Mouse (Mus musculus) heart, embryonic 13.5 days (tissue): Measurements from ENCODE around the gene Ezh1. TPM values are rescaled to one million over a fixed set of nuclear protein-coding genes. Genes with fewer than 3 reads are reported as not detected.
A peak's percentile ranks its signal among the peaks of the same experiment; 100 is the strongest.

Experiments
- ATAC-seq: fragments of 200-750 bp; cut with Nextera tagmentation; 2 replicates; pipeline ENCODE4 v1.8.0; 2017; ENCODE audit warnings: moderate TSS enrichment; ENCODE audit not compliant: insufficient number of reproducible peaks, low FRiP score, low TSS enrichment; ENCODE audit errors: extremely low read depth
- H3K27ac ChIP-seq: fragments of 300-500 bp; sonication (generic); replicated peaks from 2 replicates; pipeline ENCODE4 v1.5.1; 2015; ENCODE audit warnings: moderate library complexity, mild to moderate bottlenecking, inconsistent platforms
- H3K27me3 ChIP-seq: fragments of 300-500 bp; sonication (generic); replicated peaks from 2 replicates; pipeline ENCODE4 v1.6.1; 2015; ENCODE audit warnings: mild to moderate bottlenecking, inconsistent platforms
- H3K36me3 ChIP-seq: fragments of 300-500 bp; sonication (generic); 2 replicates; pipeline ENCODE4 v1.6.1; 2015; ENCODE audit warnings: mild to moderate bottlenecking, inconsistent platforms
- H3K4me1 ChIP-seq: fragments of 300-500 bp; sonication (generic); 2 replicates; pipeline ENCODE4 v1.6.1; 2015; ENCODE audit warnings: inconsistent platforms
- H3K4me2 ChIP-seq: fragments of 300-500 bp; sonication (generic); 2 replicates; pipeline ENCODE4 v1.6.1; 2015; ENCODE audit warnings: inconsistent platforms, mild to moderate bottlenecking, moderate library complexity
- H3K4me3 ChIP-seq: fragments of 300-500 bp; sonication (generic); 2 replicates; pipeline ENCODE4 v1.5.1; 2015; ENCODE audit warnings: moderate library complexity, mild to moderate bottlenecking, inconsistent platforms
- H3K9ac ChIP-seq: fragments of 300-500 bp; sonication (generic); 2 replicates; pipeline ENCODE4 v1.6.1; 2015; ENCODE audit warnings: inconsistent platforms, mild to moderate bottlenecking, moderate library complexity
- H3K9me3 ChIP-seq: fragments of 300-500 bp; sonication (generic); 2 replicates; pipeline ENCODE4 v1.6.1; 2016; ENCODE audit warnings: inconsistent platforms
- WGBS: fragments of 180-500 bp; shearing (Covaris S2); methylation state at CpG from one replicate; pipeline ENCODE4 v1.1.7; 2015; ENCODE audit warnings: mixed read lengths; 5-methylcytosine and 5-hydroxymethylcytosine counted together
- polyA plus RNA-seq: library from polyadenylated mRNA; unstranded; fragments of >200 nt; fragmentation: Nextera tagmentation; extraction: Ambion mirVana; gene quantifications from 2 replicates; pipeline ENCODE4 v1.2.1, GENCODE M21; 2015

Ezh1 gene
- polyA plus RNA-seq, 1 experiment from 2014 or later, result 11.7 TPM

GRCm38 (mm10) chr11:101196175-101196574 is 30.1 kb downstream of the Ezh1 start:
- H3K36me3 ChIP-seq, result peaks cover 82% of the 10 kb centered on the region
- 84% methylated on average over 8 of the region's 8 CpGs for WGBS

GRCm38 (mm10) chr11:101195571-101195970 is 30.7 kb downstream of the Ezh1 start:
- Histone ChIP-seq H3K4me3 (no peak overlapping the region), H3K4me2 (no peak overlapping the region), H3K36me3 (peaks cover 79% of the 10 kb centered on the region), H3K9ac (no peak overlapping the region), H3K4me1 (peaks cover 31% of the 10 kb centered on the region), H3K27ac (no peak overlapping the region), H3K27me3 (no peaks in the 10 kb centered on the region), H3K9me3 (no peaks in the 10 kb centered on the region)
- ATAC-seq, result no peak
- WGBS, result 83% methylated on average over 8 of the region's 8 CpGs

More at GRCm38 (mm10) chr11:101196175-101196574, 30.1 kb downstream of the Ezh1 start:
- no peak overlapping the region for H3K4me3 ChIP-seq
- H3K27me3 ChIP-seq, result no peaks in the 10 kb centered on the region
- no peak for ATAC-seq
- H3K9ac ChIP-seq, result no peak overlapping the region
- H3K9me3 ChIP-seq, result no peaks in the 10 kb centered on the region
- H3K27ac ChIP-seq, result no peak overlapping the region
- H3K4me1 ChIP-seq, result peaks cover 29% of the 10 kb centered on the region
- H3K4me2 ChIP-seq, result no peak overlapping the region

- Histone ChIP-seq H3K36me3 (peaks cover 75% of the 10 kb centered on the region), H3K4me1 (peaks cover 36% of the 10 kb centered on the region), H3K27ac (no peak overlapping the region), H3K9ac (no peak overlapping the region), H3K4me2 (no peak overlapping the region), H3K27me3 (no peaks in the 10 kb centered on the region), H3K4me3 (no peak overlapping the region), H3K9me3 (no peaks in the 10 kb centered on the region)
- no peak for ATAC-seq
- 81% methylated on average over 1 of the region's 1 CpGs for WGBS
These were observed 31.2 kb downstream of the Ezh1 start for GRCm38 (mm10) chr11:101195101-101195500.

- no peaks in the 10 kb centered on the region for H3K27me3 ChIP-seq
- H3K9me3 ChIP-seq, result no peaks in the 10 kb centered on the region
- 79% methylated on average over 6 of the region's 6 CpGs for WGBS
- no peak overlapping the region for H3K4me3 ChIP-seq
- no peak for ATAC-seq
- 0 out of 2 replicates have a peak overlapping the region, but pooled peaks have one; percentile 15 for H3K9ac ChIP-seq
- H3K36me3 ChIP-seq, result peaks cover 70% of the 10 kb centered on the region
- peak overlapping the region; percentile 33; the same call in 1 of the 2 replicates for H3K27ac ChIP-seq
- peaks cover 40% of the 10 kb centered on the region for H3K4me1 ChIP-seq
- H3K4me2 ChIP-seq, result no peak overlapping the region
These were observed 31.6 kb downstream of the Ezh1 start for GRCm38 (mm10) chr11:101194643-101195042.

- 27% methylated on average over 5 of the region's 5 CpGs for WGBS
- Histone ChIP-seq H3K9ac (peak overlapping the region; percentile 50; the same call in 1 of the 2 replicates), H3K36me3 (peaks cover 65% of the 10 kb centered on the region), H3K9me3 (no peaks in the 10 kb centered on the region), H3K27me3 (no peaks in the 10 kb centered on the region), H3K4me3 (no peak overlapping the region), H3K4me2 (no peak overlapping the region), H3K27ac (peak overlapping the region; percentile 33; the same call in 1 of the 2 replicates), H3K4me1 (peaks cover 45% of the 10 kb centered on the region)
- no peak for ATAC-seq
These were observed 32.1 kb downstream of the Ezh1 start for GRCm38 (mm10) chr11:101194137-101194536.

GRCm38 (mm10) chr11:101193076-101193475 is 33.2 kb downstream of the Ezh1 start:
- H3K4me3 ChIP-seq, result no peak overlapping the region
- WGBS, result 87% methylated on average over 7 of the region's 7 CpGs
- no peak for ATAC-seq

GRCm38 (mm10) chr11:101192646-101193045 is 33.6 kb downstream of the Ezh1 start:
- 85% methylated on average over 6 of the region's 6 CpGs for WGBS

More at GRCm38 (mm10) chr11:101193076-101193475, 33.2 kb downstream of the Ezh1 start:
- Histone ChIP-seq H3K9me3 (no peaks in the 10 kb centered on the region), H3K27ac (no peak overlapping the region), H3K27me3 (no peaks in the 10 kb centered on the region), H3K4me2 (no peak overlapping the region), H3K9ac (no peak overlapping the region), H3K4me1 (peaks cover 53% of the 10 kb centered on the region), H3K36me3 (peaks cover 54% of the 10 kb centered on the region)

GRCm38 (mm10) chr11:101191919-101192470 is 34.3 kb downstream of the Ezh1 start:
- Histone ChIP-seq H3K4me3 (no peak overlapping the region), H3K36me3 (peaks cover 45% of the 10 kb centered on the region), H3K9ac (0 out of 2 replicates have a peak overlapping the region, but pooled peaks have one; percentile 5), H3K27ac (peak overlapping the region; percentile 85), H3K27me3 (no peaks in the 10 kb centered on the region), H3K9me3 (no peaks in the 10 kb centered on the region), H3K4me2 (no peak overlapping the region), H3K4me1 (peaks cover 53% of the 10 kb centered on the region)
- 79% methylated on average over 4 of the region's 4 CpGs for WGBS
- no peak for ATAC-seq

More at GRCm38 (mm10) chr11:101192646-101193045, 33.6 kb downstream of the Ezh1 start:
- Histone ChIP-seq H3K4me2 (no peak overlapping the region), H3K9ac (no peak overlapping the region), H3K4me1 (peaks cover 53% of the 10 kb centered on the region), H3K36me3 (peaks cover 50% of the 10 kb centered on the region), H3K27ac (no peak overlapping the region), H3K9me3 (no peaks in the 10 kb centered on the region), H3K4me3 (no peak overlapping the region), H3K27me3 (no peaks in the 10 kb centered on the region)
- ATAC-seq, result no peak

GRCm38 (mm10) chr11:101190913-101191907 is 35.1 kb downstream of the Ezh1 start:
- no peaks in the 10 kb centered on the region for H3K27me3 ChIP-seq
- peaks cover 43% of the 10 kb centered on the region for H3K36me3 ChIP-seq
- no peak for ATAC-seq
- H3K9me3 ChIP-seq, result no peaks in the 10 kb centered on the region
- peak overlapping the region; percentile 85 for H3K27ac ChIP-seq
- peak overlapping the region; percentile 47; the same call in 1 of the 2 replicates for H3K9ac ChIP-seq
- H3K4me2 ChIP-seq, result no peak overlapping the region
- H3K4me3 ChIP-seq, result no peak overlapping the region
- peaks cover 53% of the 10 kb centered on the region for H3K4me1 ChIP-seq
- 36% methylated on average over 17 of the region's 17 CpGs for WGBS

- H3K4me1 ChIP-seq, result peaks cover 53% of the 10 kb centered on the region
- H3K36me3 ChIP-seq, result peaks cover 34% of the 10 kb centered on the region
- peak overlapping the region; percentile 85 for H3K27ac ChIP-seq
- no peaks in the 10 kb centered on the region for H3K9me3 ChIP-seq
- peak overlapping the region; percentile 36 for H3K4me2 ChIP-seq
- ATAC-seq, result no peak
- WGBS, result 48% methylated on average over 8 of the region's 8 CpGs
- H3K9ac ChIP-seq, result peak overlapping the region; percentile 58
- H3K4me3 ChIP-seq, result no peak overlapping the region
- no peaks in the 10 kb centered on the region for H3K27me3 ChIP-seq
These were observed 35.9 kb downstream of the Ezh1 start for GRCm38 (mm10) chr11:101190181-101190912.
